Mouse (Mus musculus): ENCODE results near the gene Pik3cg. TPM values are rescaled to one million over a fixed set of nuclear protein-coding genes. Genes with fewer than 3 reads are reported as not detected.

Pik3cg gene
- polyA plus RNA-seq, 1 experiment from 2014 or later: 3.3 TPM

- H3K27ac ChIP-seq (ENCODE audit: low read depth): no peak overlapping the region
- no peak for ATAC-seq
- H3K4me3 ChIP-seq (ENCODE audit: low read depth, low read length): no peak overlapping the region
- DNase-seq: no peak
- no peaks in the 10 kb centered on the region for H3K27me3 ChIP-seq (ENCODE audit: insufficient read depth, low read length)
- TF ChIP-seq EP300 (IDR thresholded peaks at IDR 0.05; ENCODE audit: low read depth) (no peak), CTCF (IDR thresholded peaks at IDR 0.05; ENCODE audit: low read depth) (no peak)
- no peaks in the 10 kb centered on the region for H3K9me3 ChIP-seq (ENCODE audit: low read length)
- 0 out of 2 replicates have a peak, but pooled peaks cover 2% of the 10 kb centered on the region for H3K4me1 ChIP-seq (ENCODE audit: insufficient read depth)
- WGBS (ENCODE audit: insufficient replicate concordance): 83% methylated on average over 3 of the region's 3 CpGs
- peaks cover 9% of the 10 kb centered on the region; the same call in 1 of the 2 replicates for H3K36me3 ChIP-seq (replicated peaks; ENCODE audit: insufficient read depth, low read length)
- H3K9ac ChIP-seq (replicated peaks): no peak overlapping the region
- H3K4me2 ChIP-seq (ENCODE audit: low read depth, low read length): no peak overlapping the region
These were observed 23.6 kb downstream of the Pik3cg start for GRCm38 (mm10) chr12:32184874-32185273.

- ATAC-seq: no peak
- Histone ChIP-seq H3K36me3 (replicated peaks; ENCODE audit: insufficient read depth, low read length) (peaks cover 9% of the 10 kb centered on the region; the same call in 1 of the 2 replicates), H3K27ac (ENCODE audit: low read depth) (no peak overlapping the region), H3K27me3 (ENCODE audit: insufficient read depth, low read length) (no peaks in the 10 kb centered on the region), H3K9me3 (ENCODE audit: low read length) (no peaks in the 10 kb centered on the region), H3K4me2 (ENCODE audit: low read depth, low read length) (no peak overlapping the region), H3K4me1 (ENCODE audit: insufficient read depth) (0 out of 2 replicates have a peak, but pooled peaks cover 2% of the 10 kb centered on the region), H3K4me3 (ENCODE audit: low read depth, low read length) (no peak overlapping the region), H3K9ac (replicated peaks) (no peak overlapping the region)
- 81% methylated on average over 1 of the region's 1 CpGs for WGBS (ENCODE audit: insufficient replicate concordance)
- no peak for TF ChIP-seq CTCF (IDR thresholded peaks at IDR 0.05; ENCODE audit: low read depth)
- DNase-seq: no peak
These were observed 24.9 kb downstream of the Pik3cg start for GRCm38 (mm10) chr12:32183584-32183983.

GRCm38 (mm10) chr12:32182632-32183419 is 25.6 kb downstream of the Pik3cg start:
- no peak for ATAC-seq
- H3K4me1 ChIP-seq (ENCODE audit: insufficient read depth): 0 out of 2 replicates have a peak, but pooled peaks cover 2% of the 10 kb centered on the region
- H3K27me3 ChIP-seq (ENCODE audit: insufficient read depth, low read length): no peaks in the 10 kb centered on the region
- DNase-seq: no peak
- H3K27ac ChIP-seq (ENCODE audit: low read depth): no peak overlapping the region
- 73% methylated on average over 15 of the region's 15 CpGs for WGBS (ENCODE audit: insufficient replicate concordance)
- no peak overlapping the region for H3K9ac ChIP-seq (replicated peaks)
- H3K9me3 ChIP-seq (ENCODE audit: low read length): no peaks in the 10 kb centered on the region
- no peak overlapping the region for H3K4me3 ChIP-seq (ENCODE audit: low read depth, low read length)
- TF ChIP-seq EP300 (IDR thresholded peaks at IDR 0.05; ENCODE audit: low read depth) (no peak), CTCF (IDR thresholded peaks at IDR 0.05; ENCODE audit: low read depth) (no peak)
- peaks cover 9% of the 10 kb centered on the region; the same call in 1 of the 2 replicates for H3K36me3 ChIP-seq (replicated peaks; ENCODE audit: insufficient read depth, low read length)
- no peak overlapping the region for H3K4me2 ChIP-seq (ENCODE audit: low read depth, low read length)

- no peaks in the 10 kb centered on the region for H3K27me3 ChIP-seq (ENCODE audit: insufficient read depth, low read length)
- ATAC-seq (no peak), DNase-seq (no peak)
- H3K4me1 ChIP-seq (ENCODE audit: insufficient read depth): no peaks in the 10 kb centered on the region
- TF ChIP-seq CTCF (IDR thresholded peaks at IDR 0.05; ENCODE audit: low read depth) (no peak), EP300 (IDR thresholded peaks at IDR 0.05; ENCODE audit: low read depth) (no peak)
- no peak overlapping the region for H3K9ac ChIP-seq (replicated peaks)
- no peaks in the 10 kb centered on the region for H3K9me3 ChIP-seq (ENCODE audit: low read length)
- H3K4me2 ChIP-seq (ENCODE audit: low read depth, low read length): no peak overlapping the region
- WGBS (ENCODE audit: insufficient replicate concordance): 68% methylated on average over 4 of the region's 4 CpGs
- H3K27ac ChIP-seq (ENCODE audit: low read depth): no peak overlapping the region
- H3K36me3 ChIP-seq (replicated peaks; ENCODE audit: insufficient read depth, low read length): peaks cover 7% of the 10 kb centered on the region; the same call in 1 of the 2 replicates
- no peak overlapping the region for H3K4me3 ChIP-seq (ENCODE audit: low read depth, low read length)
These were observed 26.6 kb downstream of the Pik3cg start for GRCm38 (mm10) chr12:32181885-32182284.

GRCm38 (mm10) chr12:32174437-32174836 is 34.0 kb downstream of the Pik3cg start:
- TF ChIP-seq EP300 (IDR thresholded peaks at IDR 0.05; ENCODE audit: low read depth): no peak
- no peak for TF ChIP-seq CTCF (IDR thresholded peaks at IDR 0.05; ENCODE audit: low read depth)
- no peak for ATAC-seq
- 88% methylated on average over 6 of the region's 6 CpGs for WGBS (ENCODE audit: insufficient replicate concordance)
- DNase-seq: no peak
- Histone ChIP-seq H3K4me1 (ENCODE audit: insufficient read depth) (no peaks in the 10 kb centered on the region), H3K27ac (ENCODE audit: low read depth) (no peak overlapping the region), H3K4me2 (ENCODE audit: low read depth, low read length) (no peak overlapping the region), H3K4me3 (ENCODE audit: low read depth, low read length) (no peak overlapping the region), H3K27me3 (ENCODE audit: insufficient read depth, low read length) (no peaks in the 10 kb centered on the region), H3K9ac (replicated peaks) (no peak overlapping the region), H3K36me3 (replicated peaks; ENCODE audit: insufficient read depth, low read length) (peaks cover 8% of the 10 kb centered on the region; the same call in 1 of the 2 replicates), H3K9me3 (ENCODE audit: low read length) (no peaks in the 10 kb centered on the region)

- Histone ChIP-seq H3K27ac (ENCODE audit: low read depth) (no peak overlapping the region), H3K4me2 (ENCODE audit: low read depth, low read length) (no peak overlapping the region), H3K4me1 (ENCODE audit: insufficient read depth) (no peaks in the 10 kb centered on the region), H3K9ac (replicated peaks) (no peak overlapping the region), H3K9me3 (ENCODE audit: low read length) (no peaks in the 10 kb centered on the region), H3K4me3 (ENCODE audit: low read depth, low read length) (no peak overlapping the region), H3K27me3 (ENCODE audit: insufficient read depth, low read length) (no peaks in the 10 kb centered on the region), H3K36me3 (replicated peaks; ENCODE audit: insufficient read depth, low read length) (peaks cover 6% of the 10 kb centered on the region; the same call in 1 of the 2 replicates)
- TF ChIP-seq EP300 (IDR thresholded peaks at IDR 0.05; ENCODE audit: low read depth) (no peak), CTCF (IDR thresholded peaks at IDR 0.05; ENCODE audit: low read depth) (no peak)
- whole genome bisulfite sequencing (ENCODE audit: insufficient replicate concordance): 90% methylated on average over 7 of the region's 7 CpGs
- DNase-seq (no peak), ATAC-seq (no peak)
These were observed 35.6 kb downstream of the Pik3cg start for GRCm38 (mm10) chr12:32172826-32173225.
